Mouse (Mus musculus) left cerebral cortex, postnatal 10 days (tissue): ENCODE measurements around the gene Mdh1. TPM values are rescaled to one million over a fixed set of nuclear protein-coding genes. Genes with fewer than 3 reads are reported as not detected.
"Not testable (repeated sequence)": the region's sequence is repeated elsewhere in the genome, so short reads cannot be mapped to it uniquely, and the experiment has no call there.

Source experiments
- DNase-seq, 2 experiments: peaks; one replicate each; pipeline ENCODE4 v3.0.0; 2021 to 2022; ENCODE audit warnings: low spot score in 2 of 2, mixed read lengths in 1 of 2; ENCODE audit errors: extremely low spot score in 1 of 2
- intact Hi-C: fragments of 180-260 bp; cut with DNase I; formaldehyde crosslinking; loops from one replicate; pipeline ENCODE4 v1.15.1; 2025
- microRNA-seq: library from miRNA; unstranded; fragments of <30 nt; microRNA quantifications from one replicate; pipeline ENCODE4 v1.2.0, GENCODE M21; 2022
- total RNA-seq, 2 experiments: library from RNA; stranded (reverse); gene quantifications; 2 replicates each; pipeline ENCODE4 v1.2.3; 2021

Mdh1 gene
- total RNA-seq, 2 experiments from 2014 or later = 649 to 658 TPM

DNA sequence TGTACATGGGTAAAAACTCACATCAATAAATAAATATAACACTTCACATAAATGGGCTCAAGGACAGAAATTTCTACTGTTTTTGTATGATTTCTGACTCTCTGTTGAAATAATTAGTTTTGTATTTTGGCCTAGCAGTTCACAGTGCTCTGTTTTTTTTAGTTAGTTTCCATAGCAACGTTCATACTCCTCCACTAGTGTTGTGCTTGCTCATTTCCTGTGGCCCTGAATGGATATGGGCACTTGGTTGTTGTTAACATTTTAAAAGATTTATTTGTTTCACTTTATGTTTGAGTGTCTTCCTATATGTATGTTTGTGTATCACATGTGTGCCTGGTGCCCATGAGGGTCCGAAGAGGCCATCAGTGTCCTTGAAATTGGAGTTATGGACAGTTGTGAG is 23.1 kb downstream of the Mdh1 start:
- intact Hi-C loops = no loop called here
- DNase-seq = no peak

DNA sequence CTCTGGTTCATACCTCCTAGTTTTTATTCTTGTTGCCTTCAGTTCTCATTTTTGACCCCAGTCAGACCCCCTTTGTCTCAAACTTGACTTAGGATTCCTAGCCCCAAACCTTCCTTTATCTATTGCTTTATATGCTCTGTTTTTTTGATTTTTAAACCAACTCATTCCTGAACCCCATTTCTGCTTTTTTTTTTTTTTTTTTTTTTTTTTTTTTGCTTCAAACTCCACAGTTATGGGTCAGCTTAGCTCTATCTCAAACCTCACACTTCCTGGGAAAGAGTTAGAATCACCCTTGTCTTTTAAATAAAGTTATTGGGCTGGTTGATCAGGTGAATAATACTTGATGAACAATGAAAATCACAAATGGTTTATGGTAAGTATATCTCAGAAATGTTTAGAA is 24.6 kb downstream of the Mdh1 start:
- intact Hi-C loops = no loop called here
- DNase-seq = no peak

DNA sequence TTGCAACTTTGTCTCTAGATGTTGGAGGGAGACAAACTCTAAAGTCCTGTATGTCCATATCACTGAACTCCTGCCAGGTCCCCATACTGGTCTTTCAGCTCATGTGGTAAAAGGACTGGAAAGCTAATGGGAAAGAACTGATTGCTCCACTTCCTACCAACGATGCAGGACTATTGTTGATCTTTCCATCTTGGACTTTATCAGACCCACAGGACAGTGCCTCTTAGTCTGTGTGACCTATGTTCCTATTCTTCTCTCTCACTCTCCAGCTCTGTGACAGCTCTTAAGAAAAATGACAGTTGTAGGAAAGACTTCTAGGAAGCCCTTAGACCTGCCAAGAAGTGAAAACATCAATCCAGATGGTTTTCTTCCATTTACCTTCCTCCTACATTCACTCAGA is 25.5 kb downstream of the Mdh1 start:
- no peak for DNase-seq
- intact Hi-C loops = no loop called here

DNA sequence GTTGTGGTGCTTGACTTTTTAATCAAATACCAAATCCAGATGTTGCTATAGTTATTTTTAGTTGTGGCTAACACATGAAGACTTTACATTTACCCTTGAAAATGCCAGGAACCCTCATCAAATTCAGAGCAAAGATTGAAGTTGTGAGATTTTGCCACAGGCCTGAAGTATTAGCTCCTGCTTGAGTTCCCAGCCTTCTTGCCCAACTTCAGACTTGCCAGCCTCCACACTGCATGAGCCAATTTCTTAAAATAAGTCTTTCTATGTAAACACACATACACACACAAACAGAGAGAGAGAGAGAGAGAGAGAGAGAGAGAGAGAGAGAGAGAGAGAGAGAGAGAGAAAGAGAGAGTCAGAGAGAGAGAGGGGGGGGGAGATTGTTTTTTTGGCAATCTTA is 26.2 kb downstream of the Mdh1 start:
- DNase-seq = no peak
- intact Hi-C loops = no loop called here

DNA sequence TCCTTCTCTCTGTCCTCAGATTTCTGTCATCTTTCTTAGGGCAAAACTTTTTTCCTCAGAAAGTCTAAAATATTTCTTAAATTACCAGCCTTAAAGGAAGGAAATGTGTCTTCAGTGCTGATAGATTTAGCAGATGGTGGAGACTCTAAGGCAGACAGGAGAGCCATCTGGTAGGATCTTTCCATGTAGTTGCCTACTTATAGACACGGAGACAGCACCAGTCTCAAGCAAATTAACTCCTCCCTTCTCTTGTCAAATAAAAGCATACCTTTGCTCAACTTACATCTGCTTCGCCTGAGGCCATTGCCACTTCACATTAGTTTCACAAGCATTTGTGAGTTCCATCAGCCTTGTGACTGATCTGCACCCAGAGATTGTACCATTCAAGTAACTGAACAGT is 27.1 kb downstream of the Mdh1 start:
- peak in 1 of 2 experiments; percentile 53 for DNase-seq
- intact Hi-C loops = no loop called here

DNA sequence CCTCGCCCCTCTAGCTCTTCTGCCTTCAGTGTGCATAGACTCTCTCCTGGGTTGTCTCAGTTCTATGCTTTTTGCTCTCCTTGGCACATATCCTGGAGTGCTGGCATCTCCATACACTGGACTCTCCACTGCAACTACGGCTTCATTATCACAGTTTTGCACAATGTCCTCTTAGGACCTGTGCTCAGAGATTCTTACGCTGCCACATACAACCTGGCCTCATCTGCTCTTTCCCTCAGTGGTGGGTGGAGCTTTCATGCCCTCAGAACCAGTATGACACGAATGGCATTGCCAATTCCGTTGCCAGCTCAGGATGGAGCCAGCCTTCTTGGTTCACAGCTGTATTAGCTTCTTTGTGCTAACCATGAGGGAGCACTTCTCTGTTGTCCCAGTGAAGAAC is 29.4 kb downstream of the Mdh1 start:
- intact Hi-C loops = no loop called here
- DNase-seq = no peak

DNA sequence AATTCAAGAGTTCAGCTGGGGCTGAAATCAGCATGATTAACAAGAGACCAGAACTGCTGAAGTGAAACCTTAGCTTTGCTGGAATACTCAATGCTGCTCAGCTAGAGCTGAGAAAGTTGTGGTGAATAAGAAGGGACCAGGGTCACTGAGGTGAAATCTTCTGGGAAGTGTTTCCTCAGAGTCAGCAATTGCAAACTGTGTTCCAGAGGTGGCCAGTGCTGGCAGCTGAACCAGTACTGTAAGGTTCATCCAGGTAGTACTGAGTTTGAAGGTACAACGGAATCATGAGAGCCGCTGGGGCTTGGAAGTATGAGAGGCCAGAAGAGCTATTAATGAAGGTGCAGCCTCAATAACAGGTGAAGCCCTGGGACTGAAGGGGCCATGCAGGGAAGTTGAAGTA is 31.5 kb downstream of the Mdh1 start:
- no peak for DNase-seq
- intact Hi-C loops = no loop called here

DNA sequence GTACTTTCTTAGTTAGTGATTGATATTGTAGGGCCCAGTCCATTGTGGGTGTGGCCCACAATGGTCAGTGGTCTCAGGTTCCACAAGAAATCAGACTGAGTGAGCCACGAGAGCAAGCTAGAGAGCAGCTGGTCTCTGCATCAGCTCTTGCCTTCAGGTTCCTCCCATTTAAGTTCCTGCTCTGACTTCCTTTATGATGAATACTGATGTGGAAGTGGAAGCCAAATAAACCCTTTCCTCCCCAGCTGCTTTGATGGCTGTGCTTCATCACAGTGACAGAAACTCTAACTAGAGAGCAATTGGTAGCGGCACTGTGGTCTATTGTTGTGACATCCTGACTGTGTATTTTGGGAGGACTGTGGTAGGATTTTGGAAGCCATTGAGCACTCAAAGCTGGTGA is 32.1 kb downstream of the Mdh1 start:
- intact Hi-C loops = no loop called here
- DNase-seq = no peak

DNA sequence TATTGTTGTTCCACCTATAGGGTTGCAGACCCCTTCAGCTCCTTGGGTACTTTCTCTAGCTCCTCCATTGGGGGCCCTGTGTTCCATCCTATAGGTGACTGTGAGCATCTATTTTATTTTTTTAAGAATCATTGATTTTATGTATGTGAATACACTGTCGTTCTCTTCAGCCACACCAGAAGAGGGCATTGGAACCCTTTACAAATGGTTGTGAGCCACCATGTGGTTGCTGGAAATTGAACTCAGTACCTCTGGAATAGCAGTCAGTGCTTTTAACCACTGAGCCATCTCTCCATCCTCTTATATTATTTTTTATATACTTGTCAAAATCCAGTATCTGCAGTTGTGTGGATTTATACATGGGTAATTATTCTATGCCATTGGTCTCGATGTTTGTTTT is 41.3 kb downstream of the Mdh1 start:
- DNase-seq, intact Hi-C loops: not testable (repeated sequence)

DNA sequence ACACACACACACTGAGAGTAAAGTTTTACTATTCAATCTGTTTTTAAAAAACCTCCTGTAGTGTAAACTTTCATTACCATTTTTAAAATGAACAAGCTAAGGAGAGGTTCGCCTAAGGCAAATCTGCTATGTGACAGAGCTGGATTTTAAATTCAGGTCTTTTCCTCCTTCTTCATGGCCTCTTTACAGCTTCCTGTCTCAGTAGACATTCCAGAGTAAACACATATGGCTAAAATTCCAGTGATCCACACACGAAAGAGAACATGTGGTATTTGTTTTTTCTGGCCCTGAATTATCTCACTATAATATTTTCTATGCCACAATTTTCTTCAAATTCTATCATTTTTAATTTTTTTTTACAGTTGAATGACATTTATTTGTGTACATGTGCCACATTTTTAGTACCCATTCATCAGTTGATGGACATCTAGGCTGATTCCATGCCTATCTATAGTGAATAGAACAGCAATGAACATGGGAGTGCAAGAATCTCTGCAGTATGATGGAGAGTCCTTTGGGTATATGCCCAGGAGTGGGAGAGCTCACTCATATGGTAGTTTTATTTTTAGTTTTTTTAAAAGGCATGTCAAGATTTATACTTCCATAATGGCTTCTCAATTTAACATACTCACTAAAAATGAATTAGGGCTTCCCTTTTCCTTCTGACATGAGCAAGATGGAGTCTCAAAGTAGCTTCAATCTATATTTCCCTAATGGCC is 43.3 kb downstream of the Mdh1 start:
- no peak for DNase-seq
- intact Hi-C loops = no loop called here

DNA sequence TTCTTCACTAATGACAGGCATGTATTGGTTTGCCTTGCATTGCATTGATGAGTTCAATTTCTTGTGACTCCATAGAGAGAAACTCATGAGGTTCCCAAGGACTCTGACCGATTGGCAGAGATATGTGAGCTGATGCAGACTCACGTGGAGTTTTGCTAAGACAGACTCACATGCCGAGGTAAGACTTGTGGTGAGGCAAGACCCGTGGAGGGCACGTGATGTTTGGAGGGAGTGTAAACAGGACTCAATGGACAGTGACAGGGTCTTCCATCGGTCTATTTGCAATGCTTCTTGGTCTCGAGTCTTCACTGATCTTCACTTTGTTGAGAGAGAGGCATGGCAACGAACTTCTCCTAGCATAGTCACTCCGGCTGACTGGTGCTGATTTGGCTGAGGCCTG is 54.4 kb downstream of the Mdh1 start:
- intact Hi-C loops = no loop called here
- DNase-seq = no peak

DNA sequence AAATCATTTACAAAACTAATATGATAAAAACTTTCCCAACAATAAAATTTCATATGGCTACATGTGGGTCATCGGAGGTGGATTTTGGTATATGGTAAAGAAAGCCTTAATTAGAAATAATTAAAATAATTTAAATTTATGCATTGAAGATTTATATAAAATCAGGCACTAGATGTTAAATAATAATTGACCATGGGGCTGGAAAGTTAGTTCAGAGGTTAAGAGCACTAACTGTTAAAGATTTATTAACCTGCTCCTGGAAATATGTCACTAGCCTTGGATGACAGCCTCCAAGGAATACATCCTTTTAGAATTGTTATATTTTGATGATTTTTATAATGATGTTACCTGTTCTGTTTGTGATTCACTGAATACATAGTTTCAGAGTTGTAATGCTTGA is 55.8 kb downstream of the Mdh1 start:
- intact Hi-C loops, DNase-seq: not testable (repeated sequence)

DNA sequence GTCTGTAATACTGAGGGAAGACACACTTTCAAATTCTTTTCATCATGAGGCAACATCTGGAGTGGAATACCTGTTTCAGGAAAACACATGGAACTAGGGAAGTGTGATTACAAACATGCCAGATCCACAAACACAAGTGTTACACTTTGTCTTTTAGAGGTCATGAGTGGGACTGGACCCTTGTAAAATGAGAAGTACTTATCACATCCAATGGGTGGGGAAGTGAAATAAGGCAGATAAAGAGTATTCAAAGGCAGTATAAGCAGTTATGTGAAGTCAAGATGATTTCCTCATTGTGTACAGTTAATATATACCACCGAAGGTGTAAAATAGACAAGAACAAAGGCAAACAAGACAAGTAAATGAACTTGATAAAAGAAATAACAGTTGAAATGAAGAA is 61.6 kb downstream of the Mdh1 start:
- intact Hi-C loops, DNase-seq: not testable (repeated sequence)

DNA sequence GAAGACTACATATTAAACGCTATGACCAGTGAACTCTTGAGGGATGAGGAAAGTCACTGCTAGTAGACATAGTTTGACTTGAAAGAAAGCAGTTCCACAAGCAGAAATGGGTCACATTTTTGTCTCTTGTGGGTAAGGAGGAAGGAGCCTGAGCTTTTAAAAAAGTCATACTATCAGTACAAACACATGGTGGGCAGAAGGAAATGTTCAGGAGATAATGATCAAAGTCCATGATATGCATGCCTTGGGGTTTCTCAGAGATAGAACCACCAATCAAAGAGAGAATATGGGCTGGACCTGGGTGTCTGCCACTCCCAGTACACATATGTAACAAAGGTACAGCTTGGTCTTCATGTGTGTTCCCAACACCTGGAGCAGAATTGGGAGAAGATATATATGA is 63.5 kb downstream of the Mdh1 start:
- not testable (repeated sequence) for DNase-seq
- intact Hi-C loops = loop anchor here (5.0 kb wide), 1 partner anchor 566 kb away; no protein-coding TSS in a partner anchor

DNA sequence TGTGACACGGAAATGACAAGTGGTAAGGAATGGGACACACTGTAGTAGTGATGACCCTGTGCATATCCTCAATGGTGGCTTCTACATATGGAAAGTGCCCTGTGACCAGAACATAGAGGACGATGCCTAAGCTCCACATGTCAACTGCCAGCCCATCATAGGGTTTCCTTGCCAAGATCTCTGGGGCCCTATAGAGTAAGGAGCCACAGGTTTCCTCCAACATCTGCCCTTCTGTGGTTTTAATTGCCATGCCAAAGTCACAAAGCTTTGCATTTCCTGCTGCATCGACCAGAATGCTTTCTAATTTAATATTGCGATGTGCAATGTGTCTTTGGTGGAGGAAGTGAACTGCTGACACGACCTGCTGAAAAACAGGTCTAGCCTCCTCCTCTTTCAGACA is 65.1 kb downstream of the Mdh1 start:
- intact Hi-C loops = loop anchor here (5.0 kb wide), 1 partner anchor 565 kb away; no protein-coding TSS in a partner anchor
- not testable (repeated sequence) for DNase-seq

Small RNA genes lying within 50 kb of the gene (microRNA-seq; reads per million reads assigned to microRNA genes)
- gene Gm22990 = not detected

Other genes starting within 250 kb of the Mdh1 start
- gene Ugp2, start 201.2 kb downstream of the Mdh1 start, total RNA-seq = 10 to 100 TPM; 68.8 to 69.9 TPM
- gene Wdpcp, start 132 bp downstream of the Mdh1 start, total RNA-seq = 10 to 100 TPM; 18.5 to 19.1 TPM